Mouse (Mus musculus): Measurements from ENCODE around the gene Rab8b.
"Not testable (repeated sequence)": the region's sequence is repeated elsewhere in the genome, so short reads cannot be mapped to it uniquely, and the experiment has no call there.

The Rab8b gene

DNA sequence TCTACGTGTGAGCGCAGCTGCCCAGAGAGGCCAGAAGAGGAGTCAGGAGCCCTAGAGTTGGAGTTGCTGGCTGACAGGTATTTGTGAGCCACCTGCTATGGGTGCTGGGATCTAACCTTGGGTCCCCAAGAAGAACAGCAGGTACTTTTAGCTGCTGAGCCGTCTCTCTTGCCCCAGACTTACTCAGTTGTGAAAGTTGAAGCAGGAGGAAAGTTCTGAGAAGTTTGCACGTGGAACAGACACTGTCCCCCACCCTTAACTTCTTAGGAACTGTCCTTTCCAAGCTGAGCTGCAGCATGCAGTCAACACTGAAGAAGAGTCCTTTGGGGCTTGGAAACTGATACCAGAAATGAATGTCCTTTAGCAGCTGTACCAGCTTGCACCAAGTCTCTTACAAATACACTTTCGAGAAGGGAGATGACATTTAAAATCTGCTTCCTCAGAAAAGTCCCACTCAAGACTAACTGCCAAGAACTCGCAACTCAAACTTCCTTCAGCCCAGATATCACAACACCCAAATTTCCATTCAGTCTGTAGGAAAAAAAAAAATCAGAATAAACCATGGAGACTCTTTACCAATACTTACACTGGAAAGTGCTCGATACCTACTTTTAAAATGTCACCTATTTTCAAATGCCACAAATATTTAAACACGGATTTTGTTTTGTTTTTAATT lies 2.1 kb downstream of the Rab8b start:
- no peak for DNase-seq (ENCODE audit: low spot score)

DNA sequence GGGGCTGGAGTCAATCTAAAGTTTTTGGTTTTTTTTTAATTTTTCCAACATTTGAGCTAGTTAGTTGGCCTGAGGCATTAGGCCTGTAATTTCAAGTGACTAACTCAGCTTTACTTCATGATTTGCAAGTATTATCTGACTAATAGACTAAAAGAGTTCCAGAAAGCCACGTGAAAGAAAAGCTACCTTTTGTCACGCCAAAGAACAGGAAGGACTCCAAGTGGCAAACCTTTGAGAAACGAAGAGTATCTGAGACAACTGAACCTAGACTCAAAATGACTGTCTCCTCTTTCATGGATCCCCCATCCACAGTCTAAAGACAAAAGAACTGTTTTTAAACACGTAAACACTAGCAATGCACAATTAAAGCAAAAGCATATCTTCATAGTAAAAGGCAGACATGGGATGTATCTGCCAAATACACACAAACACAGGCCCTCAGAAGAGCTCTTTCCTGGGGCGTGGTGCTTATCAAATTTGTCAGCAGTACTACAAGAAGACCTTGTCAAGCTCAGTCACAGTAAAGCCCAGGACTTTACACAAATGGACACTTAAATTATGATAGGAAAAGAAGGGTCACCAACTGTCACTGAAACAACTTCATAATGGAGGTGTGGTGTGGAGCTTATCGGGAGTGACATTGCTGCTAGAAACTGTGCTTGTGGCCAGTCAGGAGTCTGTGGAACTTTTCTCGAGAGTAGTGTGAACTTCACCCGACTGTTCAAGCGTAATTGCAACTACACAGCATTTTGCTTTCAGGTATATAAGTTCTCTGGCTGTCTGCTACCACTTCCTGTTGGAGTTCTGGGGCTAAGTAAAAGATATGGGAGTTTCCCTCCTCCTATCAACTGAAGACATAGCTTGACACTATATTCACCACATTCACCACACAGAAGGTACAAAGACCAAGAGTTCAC lies 3.4 kb downstream of the Rab8b start:
- no peak for DNase-seq (ENCODE audit: low spot score)

DNA sequence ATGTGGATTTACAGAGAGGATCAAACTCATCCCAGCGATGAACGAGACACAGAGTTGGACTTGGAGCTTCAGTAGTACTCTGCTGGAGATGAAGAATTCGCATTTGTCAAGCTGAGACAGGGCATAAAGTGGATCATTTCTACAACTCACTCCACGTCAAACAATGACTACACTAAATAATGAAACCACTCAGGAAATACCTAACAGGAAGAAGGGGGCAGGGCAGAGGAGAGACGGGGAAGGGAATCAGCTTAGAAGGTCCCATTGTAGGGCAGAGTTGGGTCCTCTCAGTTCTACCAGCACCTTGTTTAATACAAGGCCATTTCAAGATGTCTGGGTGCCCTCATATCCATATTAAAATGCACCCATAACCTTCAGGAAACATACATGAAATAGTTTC lies 4.1 kb downstream of the Rab8b start:
- no peak for DNase-seq (ENCODE audit: low spot score)

DNA sequence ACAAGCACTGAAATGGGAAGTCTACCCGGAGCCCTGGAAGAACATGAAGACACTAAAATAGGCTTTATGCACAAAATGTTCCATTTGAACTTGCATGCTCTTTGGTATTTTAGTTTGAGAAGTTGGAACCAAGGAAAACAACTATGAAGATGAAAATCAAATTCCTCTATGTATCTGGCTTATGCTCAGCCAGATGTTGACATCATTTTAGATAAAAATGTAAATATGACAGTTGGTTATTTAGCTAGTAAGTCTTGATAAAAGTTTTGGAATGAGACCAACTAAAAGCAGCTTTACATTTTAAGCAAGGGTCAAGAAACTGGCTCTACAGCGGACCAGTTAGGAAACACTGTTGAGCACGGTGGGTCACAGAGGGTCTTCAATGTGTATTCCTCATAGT lies 4.9 kb downstream of the Rab8b start:
- DNase-seq (ENCODE audit: low spot score) = no peak

DNA sequence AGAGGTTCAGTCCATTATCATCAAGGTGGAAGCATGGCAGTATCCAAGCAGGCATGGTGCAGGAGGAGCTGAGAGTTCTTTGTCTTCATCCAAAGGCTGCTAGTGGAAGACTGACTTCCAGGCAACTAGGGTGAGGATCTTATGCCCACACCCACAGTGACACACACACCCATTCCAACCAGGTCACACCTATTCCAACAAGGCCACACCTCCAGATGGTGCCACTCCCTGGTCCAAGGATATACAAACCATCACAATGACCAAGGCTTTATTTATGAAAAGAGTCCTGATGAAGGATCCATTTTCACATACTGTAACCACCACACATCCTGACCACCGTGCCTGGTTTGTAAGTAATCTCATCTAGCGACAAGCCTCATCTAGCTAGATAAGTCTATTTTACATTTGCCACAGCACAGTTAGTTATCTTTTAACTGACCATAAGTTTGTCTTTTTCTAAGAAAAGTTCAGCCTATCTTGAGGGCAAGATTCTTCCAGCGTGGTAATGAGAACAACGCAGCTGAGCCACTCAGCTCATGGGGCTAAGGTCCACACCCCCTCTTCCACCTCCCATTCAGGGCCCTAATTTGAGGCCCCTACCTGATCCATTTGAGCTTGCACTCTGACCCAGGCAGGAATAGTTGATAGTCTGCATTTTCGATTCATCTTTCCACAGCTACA lies 6.1 kb downstream of the Rab8b start:
- DNase-seq (ENCODE audit: low spot score) = not testable (repeated sequence)

DNA sequence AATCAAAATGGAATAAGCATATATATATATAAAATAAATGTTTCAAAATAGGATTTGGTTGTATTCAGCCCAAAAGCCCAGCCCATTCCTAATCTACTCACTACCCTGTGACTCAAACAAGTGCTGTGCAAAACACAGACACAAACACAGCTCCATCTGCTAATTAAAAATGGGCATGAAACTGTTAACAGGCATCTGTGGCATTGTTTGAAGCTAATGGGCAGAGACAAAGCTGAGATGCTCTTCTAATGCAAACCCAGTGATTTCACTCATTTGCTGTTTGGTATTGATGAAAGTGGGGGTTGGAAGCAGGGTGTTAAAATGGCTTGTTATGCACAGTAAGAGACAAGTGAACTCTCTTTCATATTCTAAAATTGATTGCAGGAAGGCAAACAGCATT lies 7.2 kb downstream of the Rab8b start:
- no peak for DNase-seq (ENCODE audit: low spot score)

DNA sequence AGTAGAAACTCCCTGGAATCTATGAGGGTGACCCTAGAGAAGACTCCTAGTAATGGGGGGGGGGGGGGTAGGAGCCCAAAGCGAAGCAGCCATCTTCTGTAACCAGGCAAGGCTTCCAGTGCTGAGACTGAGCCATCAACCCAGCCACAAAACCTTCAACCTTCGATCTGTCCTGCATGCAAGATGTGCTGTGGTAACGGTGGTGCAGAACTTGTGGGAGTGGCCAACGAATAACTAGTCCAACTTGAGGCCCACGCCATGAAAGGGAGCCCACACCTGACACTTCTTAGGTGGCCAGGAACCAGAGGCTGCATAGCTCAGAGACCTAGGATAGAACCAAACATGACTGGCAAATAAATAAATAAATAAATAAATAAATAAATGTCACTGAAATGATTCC lies 8.8 kb downstream of the Rab8b start:
- DNase-seq (ENCODE audit: low spot score) = no peak

DNA sequence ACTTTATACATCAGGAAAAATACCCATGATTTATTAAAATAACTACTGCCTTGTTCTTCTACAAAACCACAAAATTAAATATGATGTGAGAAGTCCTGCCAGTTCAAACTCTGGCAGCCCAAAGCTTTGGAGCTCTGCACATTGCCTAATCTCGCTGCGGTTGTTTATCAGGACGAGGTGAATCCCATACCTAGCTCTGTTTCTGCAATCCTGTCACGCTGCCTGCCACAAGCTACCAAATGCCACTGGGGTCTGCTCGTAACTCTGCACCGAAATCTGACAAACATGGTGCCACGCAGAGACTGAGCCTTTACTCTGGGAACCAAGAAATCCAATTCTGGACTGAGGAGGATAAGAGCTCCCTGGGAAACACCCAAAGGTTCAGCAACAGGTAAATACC lies 9.6 kb downstream of the Rab8b start:
- no peak for DNase-seq (ENCODE audit: low spot score)

DNA sequence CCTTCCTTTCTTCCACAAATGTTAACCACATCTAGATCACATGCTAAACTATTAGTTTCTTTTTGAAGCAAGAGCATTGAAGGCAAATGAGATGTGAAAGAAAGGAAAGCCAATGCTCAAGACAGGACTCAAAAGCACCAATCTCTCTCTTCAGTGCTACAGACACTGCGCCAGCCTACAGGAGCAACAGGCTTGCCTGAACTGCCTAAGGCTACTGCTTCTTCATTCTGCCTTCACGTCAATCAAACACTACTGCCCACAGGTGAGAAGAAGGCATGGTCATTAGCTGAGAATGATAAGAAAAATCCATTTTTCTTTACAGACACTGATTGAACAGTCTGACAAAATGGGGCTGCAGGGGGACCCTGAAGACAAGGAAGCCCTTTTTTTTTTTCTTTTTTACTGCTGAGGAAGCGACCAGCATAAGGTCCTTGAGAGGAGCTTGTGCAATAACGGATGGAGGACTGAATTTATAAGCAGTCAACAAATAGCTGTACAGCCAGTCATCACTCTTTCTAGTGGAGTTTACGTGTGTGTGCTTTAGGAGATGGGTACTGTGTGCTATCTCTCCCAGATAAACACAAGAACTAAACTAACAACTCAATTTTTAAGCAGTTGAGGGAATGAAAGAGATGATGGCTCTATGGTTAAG lies 11.6 kb downstream of the Rab8b start:
- DNase-seq (ENCODE audit: low spot score) = no peak

DNA sequence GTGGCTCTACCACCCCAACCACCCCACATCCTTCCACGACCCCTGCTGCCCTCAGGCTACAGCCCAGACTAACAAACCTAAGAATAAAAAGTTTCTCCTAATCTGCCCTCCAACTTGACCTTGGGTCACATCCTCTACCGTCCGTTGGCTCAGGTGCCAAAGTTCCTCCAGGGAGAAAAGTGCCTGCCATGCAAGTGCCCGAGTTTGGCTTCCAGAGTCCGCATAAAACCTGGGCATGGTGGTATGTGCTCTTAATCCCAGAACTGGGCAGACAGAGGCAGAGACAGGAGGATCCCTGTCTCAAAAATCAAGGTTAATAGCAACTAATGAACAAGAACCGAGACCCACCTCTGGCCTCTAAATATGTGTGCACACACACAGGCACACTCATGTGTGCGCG lies 12.4 kb downstream of the Rab8b start:
- DNase-seq (ENCODE audit: low spot score) = no peak

DNA sequence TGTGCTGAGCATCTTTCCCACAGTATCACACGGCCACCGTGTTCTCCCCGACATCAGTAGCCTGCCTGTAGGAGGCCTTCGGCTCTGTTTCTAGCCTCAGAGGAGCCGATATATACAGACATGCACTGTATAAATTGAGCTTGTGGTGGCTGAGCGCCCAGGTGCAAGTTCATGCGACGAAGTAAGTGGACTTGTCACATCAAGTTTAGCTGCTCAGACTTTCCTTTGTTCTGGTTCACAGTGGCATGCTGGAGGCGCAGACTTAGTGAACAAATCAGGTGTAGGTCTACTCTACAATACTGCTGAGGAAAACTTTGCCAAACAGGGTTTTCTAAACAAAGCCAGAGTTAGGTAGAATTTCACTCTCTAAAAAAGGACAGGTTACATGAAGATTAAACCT lies 13.5 kb downstream of the Rab8b start:
- no peak for DNase-seq (ENCODE audit: low spot score)

DNA sequence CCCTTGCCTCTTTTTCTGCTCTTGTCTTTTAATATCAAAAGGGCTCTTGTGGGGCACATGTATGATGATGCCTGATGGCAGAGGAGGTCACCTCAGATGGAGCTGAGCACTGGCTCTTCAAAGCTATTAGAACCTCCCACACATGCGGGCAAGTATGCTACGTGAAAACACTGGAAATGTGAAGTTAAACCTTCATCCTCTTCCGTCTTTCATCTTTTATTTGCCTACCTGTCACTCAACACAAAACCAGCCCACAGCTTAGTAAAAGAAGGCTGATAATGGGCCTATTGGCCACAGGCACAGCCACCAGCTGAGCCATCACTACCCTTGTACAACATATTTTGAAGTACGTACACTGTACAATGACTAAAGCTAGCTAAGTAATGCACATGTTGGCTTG lies 20.0 kb downstream of the Rab8b start:
- no peak for DNase-seq (ENCODE audit: low spot score)

DNA sequence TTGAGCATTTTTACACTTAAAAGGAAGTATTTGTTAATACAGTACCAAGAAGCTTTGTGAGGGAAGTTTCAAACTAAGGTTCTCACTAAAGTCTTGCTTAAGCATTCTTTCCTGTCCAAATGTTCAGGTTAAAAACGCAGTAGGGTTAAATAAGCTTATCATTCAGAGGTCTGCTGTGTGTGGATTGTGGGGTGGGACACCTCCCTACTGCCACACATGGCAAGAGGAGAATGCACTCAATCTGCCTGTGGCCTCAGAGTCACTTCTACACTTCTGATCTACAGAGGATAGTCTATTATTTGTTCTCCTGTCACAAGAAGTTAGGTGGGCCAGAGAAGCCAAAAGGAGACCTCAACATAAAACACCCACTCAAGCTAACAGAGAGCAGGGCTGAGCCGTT lies 20.4 kb downstream of the Rab8b start:
- no peak for DNase-seq (ENCODE audit: low spot score)

DNA sequence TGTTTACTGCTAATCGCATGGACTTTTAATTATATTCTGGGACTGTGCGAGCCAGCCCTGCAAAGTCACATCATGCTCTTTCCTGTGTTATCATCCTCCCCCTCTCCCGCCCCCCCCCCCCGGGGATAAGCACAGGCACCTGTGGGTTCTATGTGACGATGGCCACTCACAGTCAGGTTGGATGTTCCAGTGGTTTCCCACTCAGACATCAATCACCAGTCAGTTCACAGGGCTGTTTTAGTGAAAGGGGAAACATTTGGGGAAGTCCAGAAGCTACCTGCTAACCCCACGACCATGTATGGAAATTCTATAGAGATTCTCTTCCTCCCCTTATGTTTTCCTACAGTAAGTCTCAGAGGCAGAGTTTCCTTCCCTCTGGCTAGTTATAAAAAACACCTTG lies 21.6 kb downstream of the Rab8b start:
- DNase-seq (ENCODE audit: low spot score) = no peak

DNA sequence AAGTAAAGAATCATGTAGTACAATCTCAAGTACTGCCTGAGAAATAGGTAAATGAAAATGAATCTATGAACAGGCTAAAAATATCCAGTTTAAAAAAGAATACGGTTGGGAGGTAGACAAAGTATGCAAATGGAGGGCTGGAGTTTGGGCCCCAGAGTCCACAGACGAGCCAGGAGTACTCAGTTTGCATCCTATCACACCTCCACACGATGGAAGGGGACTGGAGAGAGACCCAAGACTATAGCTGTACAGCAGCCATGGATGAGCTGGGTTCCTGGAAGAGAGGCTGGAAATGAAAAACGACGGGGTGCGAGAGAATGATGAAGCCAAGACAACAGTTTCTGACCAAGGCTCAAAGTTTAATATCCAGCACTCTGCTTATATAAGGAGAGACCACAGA lies 22.5 kb downstream of the Rab8b start:
- DNase-seq (ENCODE audit: low spot score) = no peak

DNA sequence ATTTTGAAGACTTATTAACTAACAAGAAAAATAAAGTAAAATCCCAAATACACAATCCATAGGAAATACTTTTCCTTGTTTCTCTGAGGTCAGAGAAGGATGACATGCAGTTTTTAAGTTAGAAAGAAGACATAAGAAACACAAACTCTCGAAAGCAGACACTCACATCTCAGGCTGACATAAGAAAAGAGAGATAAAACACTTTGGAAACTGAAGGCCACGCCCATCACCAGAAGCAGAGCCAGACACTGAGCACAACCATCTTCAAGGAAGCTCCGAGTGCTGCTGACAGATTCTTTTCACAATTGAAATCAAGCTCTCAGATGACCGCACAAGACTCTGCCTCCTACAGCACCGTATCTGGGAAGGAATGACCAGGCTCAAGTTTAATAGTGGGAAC lies 23.5 kb downstream of the Rab8b start:
- no peak for DNase-seq (ENCODE audit: low spot score)

DNA sequence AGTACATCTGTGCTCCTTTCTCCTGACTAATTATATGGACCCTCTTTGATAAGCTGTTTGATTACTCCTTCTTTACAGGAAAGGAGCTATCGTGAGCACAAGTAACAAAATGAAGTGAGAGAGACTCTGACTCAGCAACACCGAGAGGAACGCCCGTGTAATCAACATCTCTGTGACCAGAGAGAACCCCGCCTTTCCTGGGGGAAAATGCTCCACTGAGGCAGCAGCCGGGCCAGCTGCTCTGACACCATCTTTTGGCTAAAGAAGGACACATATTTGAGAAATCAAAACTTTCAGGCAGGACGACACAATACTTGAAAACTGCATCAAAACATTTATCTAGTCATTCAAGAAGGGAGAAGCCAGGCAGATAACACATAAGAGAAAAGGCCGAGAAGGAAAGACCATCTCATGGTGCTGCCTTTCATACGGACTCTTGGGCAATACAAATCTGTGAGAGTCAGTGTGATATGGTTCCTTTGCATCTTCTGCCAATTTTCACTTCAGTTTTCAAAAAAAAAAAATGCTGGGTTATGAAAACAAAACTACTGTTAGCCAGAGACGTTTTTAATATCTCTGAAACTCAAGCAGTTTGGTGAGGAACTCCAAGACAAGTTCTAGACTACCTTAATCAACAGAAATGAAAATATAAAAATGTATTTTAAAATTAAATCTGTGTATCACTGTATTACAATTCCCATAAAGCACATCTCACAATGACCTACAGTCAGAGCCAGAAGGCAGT lies 24.3 kb downstream of the Rab8b start:
- DNase-seq (ENCODE audit: low spot score) = no peak

DNA sequence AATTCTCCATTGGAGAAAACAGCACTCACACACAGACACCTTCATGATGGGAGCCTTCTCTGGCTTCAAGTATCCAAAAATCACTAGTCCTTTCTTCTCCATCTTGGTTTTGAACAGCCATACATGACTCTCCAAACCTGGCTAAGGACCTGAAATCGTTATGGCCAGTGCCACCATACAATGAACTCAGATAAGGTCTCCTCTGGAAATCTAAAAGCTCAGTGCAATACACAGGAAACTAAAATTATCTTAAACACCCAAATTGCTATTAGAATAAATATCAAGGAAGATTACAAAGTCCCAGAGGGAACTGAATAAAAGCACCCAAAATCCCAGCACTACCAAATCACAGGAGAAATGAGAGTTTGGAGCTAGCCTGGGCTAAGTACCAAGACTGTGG lies 25.1 kb downstream of the Rab8b start:
- DNase-seq (ENCODE audit: low spot score) = no peak

DNA sequence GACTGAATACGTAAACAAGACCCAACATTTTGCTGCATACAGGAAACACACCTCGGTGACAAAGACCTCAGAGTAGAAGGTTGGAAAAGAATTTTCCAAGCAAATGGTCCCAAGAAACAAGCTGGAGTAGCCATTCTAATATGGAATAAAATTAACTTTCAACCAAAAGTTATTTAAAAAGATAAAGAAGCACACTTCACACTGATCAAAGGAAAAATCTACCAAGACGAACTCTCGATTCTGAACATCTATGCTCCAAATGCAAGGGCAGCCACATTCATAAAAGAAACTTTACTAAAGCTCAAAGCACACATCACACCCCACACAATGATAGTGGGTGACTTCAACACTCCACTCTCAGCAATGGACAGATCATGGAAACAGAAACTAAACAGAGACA lies 27.0 kb downstream of the Rab8b start:
- DNase-seq (ENCODE audit: low spot score) = not testable (repeated sequence)

DNA sequence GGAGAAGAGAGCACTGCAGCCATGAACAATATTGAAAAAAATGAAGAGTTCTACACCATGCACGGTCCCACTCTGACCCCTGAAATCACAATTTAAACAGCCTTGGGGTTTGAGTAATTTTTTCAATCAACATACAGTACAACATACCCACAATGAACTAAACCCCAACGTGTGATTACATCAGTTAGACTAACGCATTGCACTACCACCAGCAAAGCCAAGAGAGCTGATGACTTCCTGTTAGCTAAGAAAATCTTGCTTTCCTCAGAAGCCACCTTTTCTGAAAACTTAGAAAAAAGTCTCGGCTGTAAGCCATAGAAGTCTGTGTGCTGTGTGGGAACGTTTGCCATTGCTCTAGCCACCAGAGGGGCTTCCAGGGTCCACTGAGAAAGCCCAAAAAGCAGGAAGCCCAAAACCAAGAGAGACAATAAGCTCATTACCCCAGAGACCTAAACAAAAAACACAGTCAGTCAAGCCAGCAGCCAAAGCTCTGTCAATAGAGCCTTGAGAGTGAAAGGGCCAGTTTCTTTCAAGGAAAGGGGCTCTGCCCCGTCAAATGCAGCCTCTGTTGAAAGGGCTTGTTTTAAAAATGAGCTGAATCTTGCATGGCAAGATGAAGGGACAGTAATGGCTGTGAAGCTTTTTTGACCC lies 31.4 kb downstream of the Rab8b start:
- peak; percentile 31 for DNase-seq (ENCODE audit: low spot score)

DNA sequence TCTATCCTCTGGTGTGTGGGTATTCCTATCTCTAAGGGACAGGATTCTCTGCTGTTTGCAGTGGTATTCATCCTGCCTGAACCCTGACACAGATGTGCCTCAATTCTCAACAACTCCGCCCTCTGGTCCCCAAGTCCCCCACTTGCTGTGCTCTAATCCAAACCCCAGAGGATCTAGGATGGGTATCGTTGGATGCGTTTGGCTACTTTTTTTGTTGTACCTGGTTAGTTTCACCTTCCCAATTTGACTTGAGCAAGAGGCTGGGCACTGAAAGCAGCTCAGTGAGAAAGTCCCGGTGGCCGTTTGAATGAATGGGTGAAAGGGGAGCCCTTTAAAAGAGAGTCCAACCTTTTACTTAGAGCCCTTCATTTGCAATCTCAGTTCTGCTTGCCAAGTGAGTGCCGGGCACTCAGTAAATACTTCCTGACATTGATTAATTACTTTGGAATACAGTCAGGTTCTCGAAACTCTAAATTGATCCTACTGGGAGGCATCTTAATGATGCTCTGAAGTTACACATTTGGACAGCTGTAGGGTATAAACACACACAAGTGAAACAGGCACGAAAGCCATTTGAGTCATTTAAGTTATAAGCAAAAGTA lies 32.1 kb downstream of the Rab8b start:
- peak; percentile 6 for DNase-seq (ENCODE audit: low spot score)
